Mouse (Mus musculus) embryo, embryonic 9.5 days (tissue): ENCODE measurements around the gene Glis2.

Experiments used
- DNase-seq: peaks from one replicate; pipeline ENCODE4 v3.0.0-alpha.2; 2017; ENCODE audit errors: extremely low spot score

The Glis2 gene

DNA sequence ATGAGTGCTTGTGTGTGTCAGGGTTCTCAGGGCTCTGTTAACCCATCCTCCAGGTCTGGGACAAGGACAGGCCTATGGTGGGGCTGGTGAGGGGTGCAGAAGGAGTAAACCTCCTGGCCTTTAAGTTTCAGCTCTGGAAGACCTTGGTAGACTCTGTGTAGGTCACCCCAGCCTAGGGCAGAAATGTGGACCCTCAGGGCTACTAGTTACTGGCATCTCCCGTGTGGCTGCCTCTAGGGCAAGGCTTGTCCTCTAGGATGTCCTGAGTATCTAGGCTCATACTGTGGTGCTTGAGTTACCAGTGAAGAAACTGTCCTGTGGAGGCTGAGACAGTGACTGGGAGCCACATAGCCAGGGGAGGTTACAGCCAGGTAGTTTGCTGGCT, 8.9 kb downstream of the Glis2 start:
- no peak for DNase-seq

DNA sequence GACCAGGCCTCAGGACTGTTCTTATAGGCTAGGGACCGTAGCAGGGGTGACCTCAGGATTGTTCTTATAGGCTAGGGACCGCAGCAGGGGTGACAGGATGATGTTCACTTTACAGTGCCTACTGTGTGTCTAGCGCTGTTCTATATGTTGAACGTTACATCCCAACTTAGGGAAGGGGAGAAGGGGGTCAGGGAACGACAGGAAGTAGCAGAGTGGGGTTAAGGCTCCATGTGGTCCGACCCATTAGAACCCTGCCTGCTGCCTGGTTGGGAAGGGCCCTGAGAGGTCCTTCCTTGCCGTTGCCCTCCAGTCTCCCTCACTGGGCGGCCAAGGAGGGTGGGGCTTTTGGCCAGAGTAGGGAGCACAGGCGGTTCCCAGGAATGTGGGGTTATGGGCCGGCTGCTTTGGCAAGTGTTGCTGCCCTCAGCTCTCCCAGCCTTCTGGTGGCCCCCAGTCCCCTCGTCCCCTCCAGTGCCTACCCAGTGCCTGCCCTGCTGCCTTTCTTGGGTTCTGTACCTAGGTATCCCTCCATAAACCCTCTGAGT, 9.9 kb downstream of the Glis2 start:
- DNase-seq: no peak

DNA sequence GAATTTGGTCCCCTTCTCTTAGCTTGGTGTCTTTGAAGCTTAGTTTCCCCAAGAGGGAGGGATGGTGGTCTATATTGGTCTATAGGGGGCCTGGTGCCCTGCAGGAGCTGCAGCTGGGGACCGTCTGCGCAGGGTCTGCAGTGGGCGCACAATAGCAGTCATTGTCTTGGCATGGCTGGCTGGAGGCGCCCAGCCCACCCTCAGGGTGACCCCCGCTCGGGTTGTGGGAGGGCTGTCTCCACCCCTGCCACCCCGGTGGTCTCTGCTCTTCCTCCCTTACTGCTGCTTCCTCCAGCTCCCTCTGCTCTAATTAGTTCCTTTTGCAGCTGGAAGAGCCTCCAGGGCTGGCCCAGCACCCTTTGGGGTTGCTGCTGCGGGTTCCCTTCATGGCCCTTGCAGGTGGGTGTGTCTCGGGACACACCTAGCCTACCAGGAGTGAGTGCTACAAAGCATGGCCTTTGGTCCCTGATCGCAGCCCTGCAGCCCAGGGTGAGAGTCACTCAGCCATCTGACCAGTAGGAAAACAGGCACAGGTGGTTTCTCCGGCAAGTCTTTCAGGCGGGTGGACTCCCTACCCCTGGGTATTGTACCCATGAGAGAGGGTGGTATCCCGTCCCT, 11.1 kb downstream of the Glis2 start:
- no peak for DNase-seq

DNA sequence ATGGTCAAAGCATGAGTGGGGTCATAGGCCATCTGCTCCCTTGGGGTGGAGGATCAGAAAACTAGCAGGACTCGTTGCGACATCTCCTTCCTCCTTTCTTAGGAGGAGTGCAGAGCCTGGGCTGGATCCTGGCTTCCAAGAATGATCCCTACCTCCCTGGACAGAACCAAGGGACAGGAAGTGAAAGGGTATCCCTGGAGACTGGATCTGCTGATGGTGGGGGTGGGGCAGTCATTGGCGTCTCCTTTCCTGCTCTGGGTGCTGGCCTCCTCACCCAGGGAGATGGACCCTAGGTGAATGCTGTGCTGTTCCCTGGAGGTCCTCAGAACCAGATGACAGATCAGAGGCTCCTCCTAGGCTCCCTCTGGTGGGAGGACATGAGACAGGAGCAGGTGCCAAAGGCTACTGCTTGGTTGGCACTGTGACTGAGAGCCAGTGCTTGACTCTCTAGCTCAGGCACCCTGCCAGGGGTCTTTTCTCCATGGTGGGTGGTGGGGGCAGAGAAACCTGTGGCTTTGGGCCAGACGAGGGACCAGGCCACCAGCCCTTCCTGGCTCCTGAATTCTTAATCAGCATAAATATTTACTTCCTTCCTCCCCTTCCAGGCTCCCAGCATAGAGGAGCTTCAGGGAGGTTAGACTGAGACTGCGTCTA, 12.0 kb downstream of the Glis2 start:
- no peak for DNase-seq

DNA sequence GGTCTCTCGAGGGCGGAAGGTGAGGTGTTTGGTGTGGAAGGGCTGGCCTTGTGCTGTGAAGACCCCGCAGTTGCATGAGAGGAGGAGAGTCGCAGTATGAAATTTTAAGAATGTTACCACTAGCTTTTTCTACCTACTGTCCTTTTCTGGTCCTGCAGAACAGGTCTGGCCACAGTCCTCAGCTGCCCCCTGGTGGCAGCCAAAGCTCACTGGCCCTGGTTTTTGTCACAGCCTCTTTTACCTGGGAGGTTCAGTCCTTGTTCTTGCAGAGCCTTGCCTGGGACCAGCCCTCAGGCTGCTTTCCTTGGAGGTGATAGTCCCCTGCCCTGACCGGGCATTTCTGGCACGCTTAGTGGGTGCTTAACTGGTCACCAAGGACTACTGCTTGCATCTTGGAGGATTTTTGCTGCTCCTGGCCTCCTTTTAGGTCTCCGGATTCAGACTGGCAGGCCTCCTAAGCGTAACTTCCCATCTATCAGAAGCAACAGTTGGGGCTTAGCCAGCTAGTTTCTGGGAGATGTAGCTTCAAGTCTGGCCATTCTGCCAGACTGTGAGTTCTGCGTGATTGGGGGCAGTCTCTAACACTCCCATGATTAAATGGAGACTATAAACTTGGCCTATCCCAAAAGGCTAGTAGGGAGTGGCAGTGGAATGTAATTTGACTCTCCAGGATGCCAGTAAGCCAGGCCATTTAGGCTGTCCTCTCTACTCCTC, 13.5 kb downstream of the Glis2 start:
- DNase-seq: peak; percentile 81

DNA sequence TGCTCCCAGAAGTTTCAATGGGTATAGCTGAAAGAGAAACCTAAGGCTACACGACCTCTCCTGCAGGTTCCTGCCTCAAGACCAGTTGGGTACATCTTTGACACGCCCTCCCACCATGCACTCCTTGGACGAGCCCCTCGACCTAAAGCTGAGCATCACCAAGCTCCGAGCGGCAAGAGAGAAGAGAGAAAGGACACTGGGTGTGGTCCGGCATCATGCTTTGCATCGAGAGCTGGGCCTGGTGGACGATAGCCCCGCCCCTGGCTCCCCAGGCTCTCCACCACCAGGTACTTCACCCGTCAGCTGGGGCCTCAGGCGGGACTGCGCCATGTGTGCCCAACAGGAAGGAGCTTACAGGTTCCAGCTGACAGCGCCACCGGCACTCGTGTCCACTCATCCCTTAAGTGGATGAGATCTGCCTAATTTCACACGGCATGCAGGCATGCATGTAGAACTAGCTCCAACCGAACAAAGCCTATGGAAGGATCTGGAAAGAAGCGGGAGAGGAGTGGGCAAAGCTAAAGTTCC, 14.1 kb downstream of the Glis2 start:
- DNase-seq: no peak

DNA sequence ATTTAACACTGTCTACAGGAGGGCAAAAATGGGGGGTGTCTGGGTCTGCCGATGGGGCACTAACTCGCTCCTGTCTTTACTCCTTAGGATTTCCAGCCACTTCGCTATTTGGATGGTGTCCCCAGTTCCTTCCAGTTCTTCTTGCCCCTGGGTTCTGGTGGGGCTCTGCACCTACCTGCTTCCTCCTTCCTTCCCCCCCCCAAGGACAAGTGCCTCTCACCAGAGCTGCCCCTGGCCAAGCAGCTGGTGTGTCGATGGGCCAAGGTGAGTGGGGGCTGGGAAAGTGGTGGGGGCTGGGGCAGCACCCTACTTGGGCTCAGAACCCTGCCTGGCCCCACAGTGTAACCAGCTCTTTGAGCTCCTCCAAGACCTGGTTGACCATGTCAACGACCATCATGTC, 16.7 kb downstream of the Glis2 start:
- DNase-seq: no peak

DNA sequence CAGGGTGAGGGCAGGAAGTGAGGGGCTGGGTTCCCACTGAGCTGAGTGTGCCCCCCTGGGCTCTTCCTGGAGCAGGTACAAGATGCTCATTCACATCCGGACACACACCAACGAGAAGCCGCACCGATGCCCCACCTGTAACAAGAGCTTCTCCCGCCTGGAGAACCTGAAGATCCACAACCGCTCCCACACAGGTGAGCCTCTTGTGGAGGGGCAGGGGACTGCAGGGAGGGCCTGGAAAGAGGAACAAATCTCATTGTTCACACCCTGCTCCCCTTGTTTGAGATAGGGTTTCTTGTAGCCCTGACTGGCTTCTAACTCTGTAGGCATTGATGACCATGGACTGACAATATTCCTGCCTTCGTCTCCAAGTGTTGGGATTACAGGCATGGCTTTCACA, 17.2 kb downstream of the Glis2 start:
- no peak for DNase-seq

DNA sequence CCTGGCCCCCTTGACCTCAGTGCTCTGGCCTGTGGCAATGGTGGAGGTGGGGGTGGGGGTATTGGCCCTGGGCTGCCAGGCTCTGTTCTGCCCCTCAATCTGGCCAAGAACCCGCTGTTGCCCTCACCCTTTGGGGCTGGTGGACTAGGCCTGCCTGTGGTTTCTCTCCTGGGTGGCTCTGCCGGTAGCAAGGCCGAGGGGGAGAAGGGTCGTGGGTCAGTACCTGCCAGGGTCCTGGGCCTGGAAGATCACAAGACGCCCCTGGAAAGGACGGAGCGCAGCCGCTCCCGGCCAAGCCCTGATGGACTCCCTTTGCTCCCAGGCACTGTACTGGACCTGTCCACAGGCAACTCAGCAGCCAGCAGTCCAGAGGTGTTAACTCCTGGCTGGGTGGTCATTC, 19.2 kb downstream of the Glis2 start:
- no peak for DNase-seq

DNA sequence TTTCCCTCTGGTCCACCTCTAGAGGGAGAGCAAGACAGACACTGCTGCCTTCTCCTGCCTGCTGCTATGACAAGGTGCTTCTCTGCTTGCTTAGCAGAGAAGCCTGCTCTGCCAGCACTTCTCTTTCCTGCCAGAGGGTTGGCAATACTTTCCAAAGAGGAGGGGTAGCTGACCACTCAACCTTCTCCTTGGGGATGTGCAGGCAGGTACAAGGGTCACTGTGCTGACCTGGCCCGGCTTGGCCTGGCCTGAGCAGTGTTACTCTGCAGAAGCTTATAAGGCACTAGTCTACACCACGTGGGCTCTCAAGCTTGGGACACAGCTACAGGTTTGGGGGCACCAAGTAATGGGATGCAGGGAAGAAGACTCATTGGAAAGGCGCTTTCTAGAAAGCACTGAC, 20.1 kb downstream of the Glis2 start:
- DNase-seq: no peak

DNA sequence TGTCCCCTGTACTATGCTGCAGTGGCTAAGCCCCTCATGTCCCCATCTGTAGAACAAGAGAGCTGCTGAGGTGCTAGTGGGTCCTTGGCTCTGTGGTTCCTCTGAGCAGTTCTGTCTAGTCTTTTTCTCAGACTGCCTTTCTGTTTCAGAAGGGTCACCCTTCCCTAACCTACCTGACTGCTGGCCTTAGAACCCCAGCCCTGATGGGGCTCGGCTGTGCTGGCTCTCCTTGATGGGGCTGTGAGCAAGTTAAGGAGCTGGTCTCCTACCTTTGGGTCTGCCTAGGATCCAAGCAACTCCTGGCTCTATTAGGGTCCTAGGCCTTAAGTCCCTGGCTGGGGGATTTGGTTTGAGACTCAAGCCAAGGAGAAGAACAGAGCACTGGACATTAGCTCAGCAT, 20.8 kb downstream of the Glis2 start:
- DNase-seq: no peak

DNA sequence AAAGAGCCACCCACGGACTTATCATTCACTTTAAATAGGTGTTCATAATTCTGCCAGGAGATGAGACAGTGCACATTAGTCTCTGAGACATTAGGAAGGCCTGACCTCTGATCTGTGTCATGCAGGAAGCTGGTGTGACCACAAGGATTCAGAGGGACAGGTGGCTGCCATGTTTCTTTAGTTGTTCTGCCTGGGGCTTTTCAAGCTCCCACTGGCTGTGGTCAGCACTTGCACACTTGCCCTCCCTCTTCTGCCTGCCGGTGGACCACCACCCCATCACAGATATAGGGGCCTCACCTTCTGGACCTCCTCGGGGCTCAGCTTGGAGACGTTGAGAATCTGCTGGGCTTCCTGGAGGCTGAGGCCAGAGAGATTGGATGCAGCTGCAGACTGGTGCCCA, 22.3 kb downstream of the Glis2 start:
- DNase-seq: no peak

DNA sequence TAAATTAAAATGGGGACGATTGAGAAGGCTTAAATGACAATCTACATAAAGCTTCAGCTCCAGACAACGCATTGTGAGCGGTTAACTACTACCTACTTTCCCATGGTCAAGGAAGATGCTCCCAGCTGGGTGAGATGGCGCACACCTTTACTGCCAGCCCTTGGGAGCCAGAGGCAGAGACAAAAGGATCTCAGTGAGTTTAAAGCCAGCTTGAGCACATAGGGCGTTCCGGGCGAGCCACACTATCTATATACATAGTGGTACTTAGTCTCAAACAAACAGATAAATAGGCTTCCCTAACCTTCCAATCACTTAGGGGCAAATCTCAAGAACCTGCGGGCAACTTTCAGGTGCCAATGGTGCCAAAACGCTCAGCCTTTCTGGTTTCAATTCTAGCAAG, 29.6 kb downstream of the Glis2 start:
- DNase-seq: no peak

DNA sequence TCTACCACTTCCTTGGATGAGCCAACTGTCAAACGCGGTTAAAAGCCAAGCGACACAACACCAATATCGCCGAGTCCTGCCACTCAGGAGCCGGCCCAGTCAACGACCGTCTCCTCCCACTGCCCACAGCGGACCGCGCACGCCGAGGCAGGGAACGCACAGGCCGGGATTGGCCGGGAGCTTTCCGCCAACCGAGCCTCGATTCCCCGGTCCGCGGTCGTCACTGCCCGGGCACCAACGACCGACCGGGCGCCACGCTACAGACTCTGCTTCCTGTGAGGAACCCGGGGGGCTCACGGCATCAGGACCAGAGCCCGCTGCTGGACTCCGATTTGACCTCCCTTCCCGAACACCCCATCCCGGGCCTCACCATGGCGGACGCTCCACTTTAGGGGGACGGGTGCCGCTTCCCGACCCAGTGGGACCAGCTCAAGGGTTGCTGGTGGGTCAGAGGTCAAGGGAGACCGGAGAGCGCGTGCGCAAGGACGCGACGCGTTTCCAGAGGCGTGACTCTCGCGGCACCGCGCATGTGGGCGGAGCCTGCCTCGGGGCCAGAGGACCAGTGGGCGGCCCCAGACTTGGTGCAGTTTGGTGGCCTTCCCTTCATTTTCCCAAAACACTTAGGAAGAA, 30.1 kb downstream of the Glis2 start, which contains the start of gene Pam16:
Gene Pam16 (minus strand): TSS at position 508 of the 630 bp plus-strand sequence.
- DNase-seq: peak; percentile 92

DNA sequence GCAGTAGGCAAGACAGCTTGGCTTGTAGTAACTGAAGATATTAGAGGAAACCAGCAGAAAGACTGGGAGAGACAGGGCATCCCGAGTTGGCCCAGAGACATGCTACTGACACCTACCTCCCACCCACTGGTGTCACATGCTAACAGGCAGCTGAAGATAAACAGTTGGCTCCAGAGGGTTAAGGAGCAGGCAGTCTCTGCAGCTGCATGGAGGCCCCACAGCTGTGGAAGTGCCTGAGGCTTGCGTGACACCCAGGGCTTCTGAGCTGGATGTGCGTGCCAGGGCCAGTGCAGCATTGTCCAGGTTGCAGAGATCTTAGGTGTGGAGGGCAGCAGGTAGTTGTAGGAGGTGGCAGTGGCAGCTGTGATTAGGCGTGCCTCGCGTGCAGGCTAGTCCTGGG, 32.6 kb downstream of the Glis2 start:
- DNase-seq: no peak

DNA sequence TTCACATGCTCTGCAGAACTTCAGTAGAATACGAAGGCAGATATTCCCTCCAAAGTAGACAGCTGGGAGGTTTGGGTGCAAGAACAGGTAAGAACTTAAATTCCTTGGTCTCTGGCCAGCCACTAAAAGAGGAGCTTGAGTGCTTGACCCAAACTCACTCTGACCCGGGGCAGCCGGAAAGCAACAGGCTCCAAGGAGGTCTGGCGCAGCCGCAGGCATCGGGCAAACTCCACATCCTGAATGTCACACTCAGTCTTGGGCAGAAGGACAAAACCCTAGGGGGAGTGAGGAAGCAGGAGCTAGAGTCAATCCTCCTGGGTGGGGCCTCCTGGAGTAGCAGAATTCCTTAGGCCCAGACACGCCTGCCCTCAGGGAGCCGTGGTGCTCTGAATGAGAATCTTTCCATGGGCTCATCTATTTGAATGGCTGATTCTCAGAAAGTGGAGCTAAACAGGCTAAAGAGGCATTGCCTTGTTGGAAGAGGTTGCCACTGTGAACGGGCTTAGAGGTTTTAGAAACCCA, 34.4 kb downstream of the Glis2 start:
- DNase-seq: no peak

DNA sequence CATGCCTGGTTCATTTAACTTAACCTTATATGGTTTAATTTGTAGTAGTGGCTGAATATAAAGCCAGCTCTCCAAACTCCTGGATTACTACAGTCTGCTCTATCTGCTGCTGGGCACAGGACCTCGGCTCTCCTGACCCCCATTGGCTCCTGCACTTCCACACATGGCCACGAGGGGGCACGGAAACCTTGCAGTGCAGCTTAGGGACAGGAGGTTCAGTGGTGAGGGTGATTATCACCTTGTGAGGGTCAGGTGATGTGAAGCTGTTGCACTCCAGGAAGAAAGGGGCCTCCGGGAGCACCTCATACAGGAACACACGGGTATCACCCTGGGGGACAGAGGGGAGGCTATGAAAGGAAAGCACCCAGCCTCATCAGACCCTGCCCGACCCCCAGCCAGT, 35.4 kb downstream of the Glis2 start:
- peak; percentile 81 for DNase-seq

DNA sequence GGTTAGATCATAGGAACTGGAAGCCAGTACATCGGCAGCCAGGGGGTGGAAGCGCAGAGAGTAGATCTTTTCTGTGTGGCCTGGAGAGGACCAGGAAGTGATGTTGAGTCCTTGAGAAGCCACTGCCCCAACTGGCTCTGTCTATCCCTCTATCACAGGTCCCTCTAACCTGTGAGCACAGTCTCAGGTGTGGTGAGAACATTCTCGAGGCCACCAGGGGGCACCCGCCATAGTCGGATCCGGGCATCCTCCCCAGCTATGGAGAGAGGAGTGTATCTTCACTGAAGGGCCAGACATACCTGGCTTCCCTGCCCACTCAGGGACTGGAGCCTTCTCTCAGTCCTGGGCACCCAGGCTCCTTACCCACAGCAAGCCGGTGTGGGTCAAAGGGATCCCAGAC, 37.5 kb downstream of the Glis2 start:
- DNase-seq: no peak

DNA sequence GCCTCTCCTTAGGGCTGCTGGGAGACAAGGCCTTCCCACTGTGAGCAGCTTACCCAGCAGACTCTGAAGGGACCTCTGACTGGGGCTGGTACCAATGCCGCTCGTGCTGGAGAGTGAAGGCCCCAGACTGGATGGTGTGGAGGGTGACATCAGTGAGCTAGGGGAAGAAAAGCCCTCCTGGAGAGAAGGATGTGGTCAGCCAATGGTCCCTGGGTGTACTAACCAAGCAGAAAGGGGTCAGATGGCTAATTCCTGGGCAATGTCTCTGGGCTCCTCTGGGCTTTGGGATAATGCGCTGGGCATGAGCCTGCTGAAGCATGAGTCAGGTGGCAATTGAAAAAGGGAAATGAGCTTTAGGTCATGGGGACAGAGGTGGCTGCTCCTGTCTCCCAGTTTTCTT, 39.1 kb downstream of the Glis2 start:
- DNase-seq: no peak

DNA sequence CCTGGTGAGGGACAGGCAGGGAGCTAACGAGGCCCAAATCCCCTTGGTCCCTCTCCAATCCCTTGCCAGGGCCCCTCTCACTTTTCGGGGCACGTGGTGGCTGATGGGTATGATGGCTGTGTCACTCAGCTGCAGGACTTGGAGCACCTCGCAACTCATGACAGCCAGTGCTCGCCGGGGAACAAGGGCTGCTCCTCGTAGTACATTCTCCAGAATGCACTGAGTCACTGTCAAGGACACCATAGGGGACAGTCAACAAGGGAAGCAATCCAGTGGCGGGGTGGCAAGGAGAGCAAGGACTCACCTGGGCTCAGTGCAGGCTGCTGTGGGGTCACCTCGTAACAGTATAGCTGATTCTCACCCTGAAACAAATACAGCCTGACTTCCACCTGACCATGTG, 40.2 kb downstream of the Glis2 start:
- no peak for DNase-seq

DNA sequence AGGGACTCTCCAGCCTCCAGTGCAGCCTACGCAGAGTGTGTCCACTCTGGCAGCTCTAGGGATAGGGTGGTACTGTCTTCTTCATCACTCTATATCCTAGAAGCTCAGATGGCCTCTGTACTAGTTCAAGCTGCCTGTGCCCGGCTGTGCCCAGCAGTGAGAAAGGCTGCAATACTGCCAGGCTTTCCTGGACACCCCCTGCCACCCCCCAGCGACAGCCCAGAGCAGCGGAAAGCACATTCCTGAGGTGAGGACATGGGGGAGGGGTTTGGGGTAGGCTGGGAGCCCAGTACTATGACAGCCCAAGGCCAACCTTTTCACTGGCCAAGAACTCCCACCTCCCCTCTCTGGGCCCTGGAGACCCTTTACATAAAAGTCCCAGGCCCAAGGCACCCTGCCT, 41.2 kb downstream of the Glis2 start:
- no peak for DNase-seq

DNA sequence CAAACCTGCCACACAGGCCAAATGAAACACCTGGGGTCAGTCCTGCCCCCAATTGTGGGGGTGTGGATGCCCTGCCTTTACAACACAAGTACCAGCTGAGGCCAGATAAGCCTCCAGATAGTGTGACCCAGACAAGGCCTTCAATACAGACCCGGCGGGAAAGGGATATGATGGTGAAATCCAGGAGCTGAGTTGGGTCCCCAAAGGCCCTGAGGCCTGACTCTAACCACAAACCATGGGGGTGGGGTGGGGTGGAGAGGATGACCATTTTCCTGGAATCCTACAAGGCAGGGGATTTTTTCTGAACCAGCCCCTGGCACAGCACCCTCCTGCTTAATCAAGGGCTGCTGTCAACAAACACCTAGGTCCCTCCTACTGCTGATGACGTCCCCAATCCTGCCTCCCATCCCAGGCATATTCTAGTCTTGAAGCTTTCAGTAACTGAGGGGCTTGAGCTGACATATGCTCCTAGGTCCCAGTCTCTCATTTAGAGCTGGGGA, 44.4 kb downstream of the Glis2 start:
- no peak for DNase-seq
